Mouse (Mus musculus): ENCODE results near the gene Zfp583.

DNA sequence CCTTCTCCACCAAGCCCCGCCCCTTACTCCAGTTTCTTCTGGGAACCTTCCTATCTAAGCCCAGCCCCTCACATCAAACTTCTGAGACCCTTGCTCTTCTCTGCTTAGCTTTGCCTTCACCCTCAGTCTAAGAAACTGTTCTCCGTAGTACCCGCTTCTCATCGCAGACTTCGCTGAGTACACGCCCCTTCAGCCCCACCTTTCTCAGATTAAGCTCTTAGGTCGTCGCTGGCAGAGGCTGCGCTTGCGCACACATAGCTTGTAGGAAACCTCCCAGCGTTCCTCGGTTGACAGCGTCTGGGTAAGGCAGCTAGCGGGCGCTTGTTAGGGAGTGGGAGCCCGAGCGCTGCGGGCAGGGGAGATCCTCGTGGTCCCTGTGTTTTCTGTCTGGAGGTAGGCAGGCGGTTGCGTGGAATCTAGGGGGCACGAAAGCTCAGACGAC is 32.0 kb upstream of the Zfp583 start, which contains the start of gene Zfp78:
- peak; percentile 74; the same call in 1 of the 2 replicates for TF ChIP-seq POLR2A (IDR thresholded peaks at IDR 0.05; ENCODE audit: borderline replicate concordance, insufficient read depth, low read length)
- no peak for TF ChIP-seq CTCF (IDR thresholded peaks at IDR 0.05; ENCODE audit: borderline replicate concordance, insufficient read depth, low read depth, low read length)
